Mouse (Mus musculus) C2C12 (cell line): ENCODE data around the gene Hoxb7.

Source experiments
- CTCF ChIP-seq: IDR thresholded peaks from one replicate; pipeline ENCODE4 v1.5.1; 2011; ENCODE audit not compliant: control insufficient read depth, insufficient read depth, insufficient read length
- FOSL1 ChIP-seq: IDR thresholded peaks from one replicate; pipeline ENCODE4 v1.8.0; 2011; ENCODE audit warnings: mild to moderate bottlenecking, low read length; ENCODE audit not compliant: poor library complexity, insufficient read depth, severe bottlenecking
- MYOD1 ChIP-seq: IDR thresholded peaks from one replicate; pipeline ENCODE4 v1.6.1; 2011; ENCODE audit warnings: low read depth; ENCODE audit not compliant: control insufficient read depth, insufficient read length

DNA sequence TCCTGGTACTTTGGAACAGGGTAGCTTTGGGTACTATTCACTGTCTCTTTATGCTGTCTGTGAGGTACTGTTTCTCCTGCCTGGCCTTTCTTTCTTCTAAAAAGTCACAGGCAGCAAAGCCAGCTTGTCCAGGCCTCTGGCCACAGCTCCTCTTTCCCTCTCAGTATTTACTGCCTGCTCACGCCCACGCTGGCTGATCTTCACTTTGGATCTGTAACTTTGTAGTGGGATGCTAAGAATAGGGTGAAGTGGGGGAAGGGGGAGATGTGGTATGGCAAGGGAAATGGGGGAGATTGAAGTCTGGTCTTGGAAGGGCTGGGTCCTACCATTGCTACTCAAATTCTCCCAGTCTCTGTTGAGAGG is 47.6 kb downstream of the Hoxb7 start:
- TF ChIP-seq CTCF (no peak), MYOD1 (no peak), FOSL1 (no peak)
